Mouse (Mus musculus) megakaryocyte, embryonic 14.5 days (primary cell): ENCODE measurements around the gene Slc22a18.

Experiments used
- FLI1 ChIP-seq: IDR thresholded peaks from 2 replicates; pipeline ENCODE4 v1.6.1; 2012; ENCODE audit warnings: low read length, inconsistent platforms, mixed read lengths
- GATA1 ChIP-seq: IDR thresholded peaks from 3 replicates; pipeline ENCODE4 v1.6.1; 2012; ENCODE audit warnings: mixed read lengths, low read length, inconsistent platforms, borderline replicate concordance

- TF ChIP-seq FLI1 (no peak), GATA1 (no peak)
Measured at GRCm38 (mm10) chr7:143510593-143511334, 37.2 kb downstream of the Slc22a18 start.
